Mouse (Mus musculus) adrenal gland, postnatal 4 days (tissue): Measurements from ENCODE around the gene Cpm. TPM values are rescaled to one million over a fixed set of nuclear protein-coding genes. Genes with fewer than 3 reads are reported as not detected.

ENCODE experiments used
- DNase-seq, 2 experiments: peaks; one replicate each; pipeline ENCODE4 v3.0.0; 2021 to 2022; ENCODE audit warnings: low spot score in 2 of 2, mixed read lengths in 2 of 2
- total RNA-seq, 2 experiments: library from RNA; stranded (reverse); gene quantifications; 2 replicates each; pipeline ENCODE4 v1.2.3; 2021

Gene Cpm
- total RNA-seq, 2 experiments from 2014 or later: 24.4 to 25.3 TPM

GRCm38 (mm10) chr10:117684298-117685170, 55.2 kb downstream of the Cpm start:
- no peak for DNase-seq

- no peak for DNase-seq
Measured at GRCm38 (mm10) chr10:117685171-117685848, 56.0 kb downstream of the Cpm start.

DNA sequence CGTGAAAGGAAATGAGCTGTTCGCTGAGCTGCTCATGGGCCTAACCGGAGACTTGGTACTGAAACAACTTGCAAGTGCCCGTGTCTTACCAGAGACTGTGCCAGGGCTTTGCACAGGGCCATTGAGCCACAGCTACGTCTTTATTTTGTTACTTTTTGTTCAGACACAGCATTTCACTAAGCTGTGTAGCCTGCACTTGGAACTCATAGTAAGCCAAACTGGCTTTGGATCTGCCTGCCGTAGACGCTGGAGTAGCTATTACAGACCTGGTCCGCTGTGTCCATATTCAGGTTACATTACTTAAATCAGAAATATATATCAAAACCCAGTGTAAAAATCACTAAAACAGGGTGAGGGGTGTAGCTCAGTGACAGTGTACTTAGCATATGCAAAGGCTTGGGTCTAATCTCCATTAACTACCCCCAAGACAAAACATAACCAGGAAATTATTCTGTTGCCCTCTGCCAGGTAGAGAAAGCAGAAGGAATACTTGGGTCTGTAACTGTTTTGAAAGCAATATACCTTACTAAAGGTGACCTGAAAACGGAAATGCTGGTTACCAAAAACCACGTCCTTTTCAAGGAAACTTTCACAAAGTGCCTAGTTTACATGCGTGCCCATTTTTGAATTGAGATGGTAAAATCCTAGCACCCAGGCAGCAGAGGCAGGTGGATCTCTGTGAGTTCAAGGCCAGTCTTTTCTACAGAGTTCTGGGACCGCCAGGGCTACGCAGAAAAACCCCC, 56.7 kb downstream of the Cpm start:
- DNase-seq: no peak

DNA sequence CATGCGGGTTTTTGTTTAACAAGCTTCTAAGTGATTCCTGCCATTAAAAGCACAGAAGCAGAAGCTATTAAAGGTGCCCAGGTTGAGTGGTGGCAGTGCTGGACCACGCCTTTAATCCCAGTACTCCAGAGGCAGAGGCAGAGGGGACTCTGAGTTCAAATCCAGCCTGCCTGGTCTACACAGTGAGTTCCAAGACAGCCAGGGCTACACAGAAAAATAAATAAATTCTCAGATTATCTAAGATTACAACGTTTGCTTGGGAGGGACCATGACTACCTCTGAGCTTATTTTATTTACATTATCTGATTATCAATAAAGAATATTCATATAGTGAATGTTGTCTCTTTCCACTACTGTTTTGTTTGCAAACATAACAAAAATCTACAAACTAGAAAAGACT, 57.7 kb downstream of the Cpm start:
- no peak for DNase-seq

DNA sequence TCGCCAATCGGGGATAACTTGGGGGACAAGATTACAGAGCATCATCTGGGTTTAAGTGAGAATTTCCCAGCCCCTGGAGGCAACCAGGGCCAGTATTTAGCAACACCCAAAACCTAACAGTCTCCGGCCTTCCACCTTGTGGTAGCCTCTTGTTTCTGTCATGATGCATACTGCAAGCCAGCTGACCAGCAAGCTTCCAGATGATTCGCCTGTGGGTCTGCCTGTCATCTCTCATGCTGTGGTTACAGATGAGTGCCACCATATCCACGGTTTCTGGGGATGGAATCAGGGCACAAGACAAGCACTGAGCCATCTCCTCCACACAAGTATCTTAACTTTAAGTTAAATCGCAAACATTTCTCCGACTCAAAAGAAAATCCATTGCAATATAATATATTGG, 58.3 kb downstream of the Cpm start:
- DNase-seq: no peak

DNA sequence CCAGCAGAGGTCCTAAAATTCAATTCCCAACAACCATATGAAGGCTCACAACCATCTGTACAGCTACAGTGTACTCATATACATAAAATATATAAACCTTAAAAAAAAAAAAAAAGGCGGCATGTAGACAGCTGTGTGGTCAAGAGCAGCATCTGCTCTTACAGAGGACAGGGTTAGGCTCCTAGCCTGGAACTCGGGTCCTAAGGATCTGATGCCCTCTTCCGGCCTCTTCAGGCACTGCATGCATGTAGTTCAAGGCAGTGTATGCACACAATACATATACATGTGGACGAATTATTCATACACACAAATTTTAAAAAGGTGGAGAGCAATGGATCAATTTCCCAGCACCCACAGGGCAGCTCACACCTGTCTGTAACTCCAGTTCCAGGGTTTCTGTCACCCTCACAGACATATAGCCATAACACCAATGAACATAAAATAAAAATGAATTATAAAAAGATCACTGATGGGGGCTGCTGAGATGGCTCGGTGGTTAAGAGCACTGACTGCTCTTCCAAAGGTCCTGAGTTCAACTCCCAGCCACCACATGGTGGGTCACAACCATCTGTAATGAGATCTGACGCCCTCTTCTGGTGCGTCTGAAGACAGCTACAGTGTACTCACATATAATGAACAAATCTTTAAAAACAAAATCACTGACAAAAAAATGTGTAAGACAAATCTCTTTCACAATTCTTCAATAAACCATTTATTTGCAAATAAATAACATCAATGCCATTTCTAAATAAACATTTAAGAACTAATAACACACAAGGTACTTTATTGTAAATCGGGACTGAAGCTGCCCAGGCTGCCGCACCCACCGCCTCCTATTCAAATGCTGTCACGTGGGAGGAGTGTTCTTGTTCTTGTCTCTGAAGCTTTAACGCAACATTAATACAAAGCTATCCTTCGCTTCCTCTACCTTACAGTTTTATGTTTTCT, 59.2 kb downstream of the Cpm start:
- no peak for DNase-seq

GRCm38 (mm10) chr10:117689297-117690100, 60.2 kb downstream of the Cpm start:
- DNase-seq: no peak

DNA sequence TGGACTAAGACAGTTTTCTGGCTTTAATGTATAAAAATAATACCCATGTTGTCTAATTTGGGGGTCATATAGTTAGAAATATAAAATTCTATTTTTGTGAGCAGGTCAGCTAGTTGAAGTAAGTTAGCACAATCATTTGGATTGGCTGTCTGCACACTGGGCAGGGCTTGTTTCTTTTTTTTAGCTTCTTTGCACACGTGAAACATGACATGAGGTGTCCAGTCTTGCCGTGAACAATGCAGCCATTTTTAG, 60.7 kb downstream of the Cpm start:
- no peak for DNase-seq

- no peak for DNase-seq
Measured at GRCm38 (mm10) chr10:117690770-117691296, 61.5 kb downstream of the Cpm start.

DNA sequence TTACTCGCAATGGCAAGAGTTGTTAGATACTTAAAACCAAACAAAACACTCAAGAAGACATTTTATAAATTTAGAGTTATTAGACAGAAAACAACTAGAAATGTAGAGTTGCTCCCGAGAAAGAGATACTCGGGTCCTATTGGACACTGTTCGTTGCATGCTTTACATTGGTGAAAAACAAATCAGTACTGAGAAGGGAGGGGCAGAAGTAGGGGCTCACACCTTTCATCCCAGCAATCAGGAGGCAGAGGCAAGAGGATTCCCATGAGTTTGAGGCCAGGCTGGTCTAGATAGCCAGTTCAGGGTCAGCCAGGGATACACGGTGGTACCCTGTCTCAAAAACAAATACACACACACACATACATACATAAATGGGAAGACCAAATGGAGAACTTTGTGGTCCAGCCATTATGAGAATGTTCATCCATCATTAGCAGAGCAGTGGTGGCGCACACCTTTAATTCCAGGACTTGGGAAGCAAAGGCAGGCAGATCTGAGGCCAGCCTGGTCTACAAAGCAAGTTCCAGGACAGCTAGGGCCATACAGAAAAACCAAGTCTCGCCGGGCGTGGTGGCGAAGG, 62.2 kb downstream of the Cpm start:
- no peak for DNase-seq

DNA sequence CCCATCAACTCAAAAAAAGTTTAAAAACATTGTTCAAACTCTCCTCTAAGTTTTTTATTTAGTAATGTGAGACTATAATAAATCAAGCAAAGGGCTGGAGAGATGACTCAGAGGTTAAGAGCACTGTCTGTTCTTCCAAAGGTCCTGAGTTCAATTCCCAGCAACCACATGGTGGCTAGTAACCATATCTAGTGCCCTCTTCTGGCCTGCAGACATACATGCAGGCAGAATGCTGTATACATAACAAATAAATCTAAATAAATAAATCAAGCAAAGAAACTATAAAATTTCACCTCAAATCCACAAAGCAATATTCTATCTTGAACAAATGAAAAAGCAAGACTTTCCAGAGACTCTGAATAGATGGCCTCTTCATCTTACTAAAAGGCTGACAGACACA, 62.9 kb downstream of the Cpm start:
- DNase-seq: no peak

DNA sequence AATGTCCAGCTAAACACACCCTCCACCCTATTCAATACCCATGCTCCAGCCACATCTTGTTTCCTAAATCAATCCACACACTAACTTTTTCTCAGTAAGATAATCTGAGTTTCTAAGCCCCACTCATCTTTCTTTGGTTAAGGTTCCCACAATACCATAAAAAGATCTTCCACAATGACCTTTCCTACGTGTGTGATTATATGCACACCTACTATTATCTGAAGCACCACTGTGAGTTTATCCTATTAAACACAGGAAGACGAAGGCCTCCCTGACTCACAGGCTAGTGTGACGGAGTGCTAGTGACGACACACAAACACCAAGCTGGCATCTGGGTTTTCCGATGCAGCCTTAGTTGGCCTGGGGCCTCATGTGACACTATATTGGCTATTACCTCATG, 63.7 kb downstream of the Cpm start:
- no peak for DNase-seq

DNA sequence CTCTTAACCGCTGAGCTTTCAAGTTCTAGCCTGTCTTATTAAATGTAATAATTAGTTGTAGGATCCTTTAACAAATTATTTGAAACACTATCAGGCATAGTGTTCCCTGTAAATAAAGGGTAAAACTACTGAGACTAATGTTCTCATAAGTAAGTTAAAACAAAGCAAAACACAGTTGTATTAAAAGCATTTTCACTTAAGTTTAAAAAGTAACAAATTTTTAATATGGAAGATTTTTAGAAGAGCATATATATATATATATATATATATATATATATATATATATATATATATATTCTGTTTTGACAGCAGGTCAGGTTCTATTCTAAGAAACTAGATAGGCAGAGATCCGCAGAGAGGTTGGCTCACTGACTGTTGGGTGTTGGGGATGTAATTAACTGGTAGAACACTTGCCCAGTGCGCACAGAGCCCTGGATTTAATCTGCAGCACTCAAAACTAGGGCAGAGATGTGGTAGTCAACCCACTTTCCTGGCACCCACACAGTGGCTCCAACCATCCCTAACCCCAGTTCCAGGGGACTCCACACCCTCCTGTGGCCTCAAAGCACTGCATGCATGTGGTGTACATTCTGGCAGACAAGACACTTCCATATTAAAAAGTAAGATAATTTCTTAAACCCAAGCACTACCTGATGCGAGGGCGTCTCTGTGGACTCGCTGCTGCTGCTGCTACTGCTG, 65.1 kb downstream of the Cpm start:
- no peak for DNase-seq

GRCm38 (mm10) chr10:117695027-117695426, 65.7 kb downstream of the Cpm start:
- DNase-seq: no peak

- DNase-seq: no peak
Measured at GRCm38 (mm10) chr10:117695605-117696004, 66.3 kb downstream of the Cpm start.

DNA sequence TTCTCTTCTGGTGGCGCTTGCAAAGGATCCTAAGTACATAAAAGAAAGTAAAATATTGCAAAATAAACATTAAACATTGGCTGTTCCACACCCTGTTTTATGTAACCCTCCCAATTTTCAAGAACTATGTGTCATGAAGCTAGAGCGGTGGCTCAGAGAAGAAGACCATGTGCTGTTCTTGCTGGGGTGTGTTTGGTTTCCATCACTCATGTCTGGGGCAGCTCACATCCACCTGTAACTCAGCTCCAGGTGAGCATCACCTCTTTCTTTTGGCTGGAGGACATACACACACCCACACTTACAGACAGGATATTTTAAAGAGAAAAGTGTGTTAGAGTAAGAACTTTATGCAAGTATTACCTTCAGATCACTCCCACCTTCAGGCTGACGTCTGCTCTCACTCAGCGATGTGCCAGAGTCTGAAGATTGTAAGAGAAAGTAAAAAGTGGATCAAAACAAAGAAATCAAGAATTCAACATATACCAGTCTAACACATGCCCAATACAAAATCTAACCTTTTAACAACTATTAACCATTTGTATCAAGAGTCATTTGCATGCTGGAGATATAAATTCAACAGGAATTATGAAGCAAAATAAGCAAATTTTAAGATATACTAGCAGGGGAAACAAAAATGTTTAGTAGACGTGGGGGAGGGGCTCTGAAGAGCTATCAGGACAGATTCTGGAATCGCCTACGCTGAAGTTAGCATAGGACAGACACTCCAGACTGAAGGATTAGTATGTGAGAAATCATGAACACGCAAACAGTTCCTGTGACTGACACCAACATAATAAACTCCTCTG, 66.9 kb downstream of the Cpm start:
- no peak for DNase-seq

- DNase-seq: no peak
Measured at GRCm38 (mm10) chr10:117696827-117697560, 67.7 kb downstream of the Cpm start.
